Mouse (Mus musculus) liver, embryonic 14.5 days (tissue): ENCODE measurements at regions not wholly inside any gene's neighbourhood (a gene's known extent, or its start where the extent isn't known, plus 50 kb on each side); places are given as distances from the start of the nearest gene placed in this dataset.

Source experiments
- CTCF ChIP-seq: IDR thresholded peaks from 2 replicates; pipeline ENCODE4 v1.5.1; 2016; ENCODE audit warnings: antibody characterized with exemption, low read depth, control low read depth
- EP300 ChIP-seq: IDR thresholded peaks from 2 replicates; pipeline ENCODE4 v1.6.1; 2016; ENCODE audit warnings: antibody characterized with exemption, low read depth

- TF ChIP-seq CTCF = no peak
- TF ChIP-seq EP300 = no peak
These were observed 277.0 kb downstream of the Actr3 start for GRCm38 (mm10) chr1:125158481-125158880.
